Comparison of ENCODE assay signal across 28 mouse cellular contexts in the genomic region with DNA sequence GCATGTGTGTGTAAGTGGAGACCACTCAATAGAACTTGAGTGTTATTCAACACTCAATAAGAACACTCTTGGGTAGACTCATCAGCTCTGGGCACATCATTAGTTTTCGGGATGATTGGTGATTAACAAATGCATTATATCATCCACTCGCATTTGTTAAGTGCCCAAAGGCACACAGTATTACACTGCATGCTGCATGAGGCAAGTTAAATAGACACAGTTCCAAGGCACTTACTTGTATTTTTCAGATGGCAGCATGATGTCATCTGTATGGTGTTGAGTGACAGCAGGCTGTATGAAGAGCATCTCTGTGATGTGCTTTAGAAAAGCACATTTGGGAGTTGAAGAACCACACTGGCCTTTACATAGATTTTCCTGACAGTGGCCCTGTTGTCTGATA. TPM values are rescaled to one million over a fixed set of nuclear protein-coding genes. Genes with fewer than 3 reads are reported as not detected.
"Had no signal": no experiment of that assay in that cellular context is flagged by ENCODE, and none has a peak within 500 bp of the region (broad histone marks: within the 10 kb centered on the region; RNA-seq: fewer than 3 reads in every experiment).

No protein-coding gene starts in this region.

- H3K4me2 ChIP-seq: heart, embryonic 12.5 days; hindbrain, embryonic 12.5 days; hindbrain, embryonic 14.5 days; intestine, embryonic 15.5 days; limb, embryonic 13.5 days; limb, embryonic 15.5 days; liver, embryonic 12.5 days had no signal

- H3K9me3 ChIP-seq: heart, embryonic 10.5 days; hindbrain, embryonic 10.5 days; hindbrain, embryonic 12.5 days; intestine, embryonic 15.5 days; limb, embryonic 13.5 days; limb, embryonic 15.5 days; liver, embryonic 12.5 days had no signal

- H3K27ac ChIP-seq: gastrocnemius, adult 2 months; heart, embryonic 10.5 days; hindbrain, embryonic 10.5 days; hindbrain, embryonic 12.5 days; hindbrain, embryonic 14.5 days; intestine, embryonic 15.5 days; layer of hippocampus, adult 2 months; left cerebral cortex, adult 2 months; limb, embryonic 13.5 days; limb, embryonic 15.5 days; liver, embryonic 12.5 days; liver, embryonic 14.5 days had no signal

- H3K36me3 ChIP-seq: heart, embryonic 10.5 days; heart, embryonic 12.5 days; hindbrain, embryonic 10.5 days; hindbrain, embryonic 12.5 days; intestine, embryonic 15.5 days; limb, embryonic 13.5 days; limb, embryonic 15.5 days; liver, embryonic 12.5 days had no signal

- H3K9ac ChIP-seq: heart, embryonic 12.5 days; hindbrain, embryonic 12.5 days; hindbrain, embryonic 14.5 days; intestine, embryonic 15.5 days; limb, embryonic 13.5 days; limb, embryonic 15.5 days; liver, embryonic 12.5 days; liver, embryonic 14.5 days had no signal

- H3K4me3 ChIP-seq: gastrocnemius, adult 2 months; heart, embryonic 10.5 days; heart, embryonic 12.5 days; hindbrain, embryonic 10.5 days; hindbrain, embryonic 12.5 days; intestine, embryonic 15.5 days; layer of hippocampus, adult 2 months; left cerebral cortex, adult 2 months; limb, embryonic 13.5 days; limb, embryonic 15.5 days; liver, embryonic 12.5 days had no signal

- ATAC-seq: hindbrain, embryonic 16.5 days; inflammation-experienced regulatory T-cells, adult 6 months; intestine, embryonic 15.5 days; intestine, postnatal 0 days; liver, embryonic 12.5 days had no signal

- H3K27me3 ChIP-seq: heart, embryonic 12.5 days; hindbrain, embryonic 12.5 days; intestine, embryonic 15.5 days; limb, embryonic 13.5 days; limb, embryonic 15.5 days; liver, embryonic 12.5 days had no signal

- H3K4me1 ChIP-seq: heart, embryonic 10.5 days; heart, embryonic 12.5 days; intestine, embryonic 15.5 days; liver, embryonic 12.5 days had no signal

- DNase-seq: gastrocnemius, adult 2 months; gastrocnemius, postnatal 10 days; gastrocnemius, postnatal 25 days; heart, adult 18-20 months; heart, postnatal 10 days; heart, postnatal 4 days; kidney, adult 18-20 months; kidney, adult 8-10 months; kidney, postnatal 10 days; kidney, postnatal 25 days; kidney, postnatal 4 days; left cerebral cortex, postnatal 4 days had no signal

RNA-seq across cellular contexts. Expression of a gene that starts 17.3 kb away (rescaled TPM):
- polyA plus RNA-seq: inflammation-experienced regulatory T-cells, adult 6 months; liver, adult 2 months had no signal
